Mouse (Mus musculus) adrenal gland, postnatal 10 days (tissue): Measurements from ENCODE around the gene Dhrs2. TPM values are rescaled to one million over a fixed set of nuclear protein-coding genes. Genes with fewer than 3 reads are reported as not detected.
A peak's percentile ranks its signal among the peaks of the same experiment; 100 is the strongest.

ENCODE experiments used
- DNase-seq: peaks from one replicate; pipeline ENCODE4 v3.0.0; 2021; ENCODE audit warnings: mixed read lengths
- long read RNA-seq, 2 experiments: library from polyadenylated mRNA; stranded (forward); transcript quantifications; one replicate each; pipeline ENCODE4 v2.0.0; 2021
- total RNA-seq, 2 experiments: library from RNA; stranded (reverse); gene quantifications; 2 replicates each; pipeline ENCODE4 v1.2.3; 2021

The Dhrs2 gene
- total RNA-seq = under 1 TPM in 1 of 2 experiments, not detected in 1; 0.24 TPM
- long read RNA-seq, experiment 1 = 0 reads
- long read RNA-seq, experiment 2 = 0 reads

DNA sequence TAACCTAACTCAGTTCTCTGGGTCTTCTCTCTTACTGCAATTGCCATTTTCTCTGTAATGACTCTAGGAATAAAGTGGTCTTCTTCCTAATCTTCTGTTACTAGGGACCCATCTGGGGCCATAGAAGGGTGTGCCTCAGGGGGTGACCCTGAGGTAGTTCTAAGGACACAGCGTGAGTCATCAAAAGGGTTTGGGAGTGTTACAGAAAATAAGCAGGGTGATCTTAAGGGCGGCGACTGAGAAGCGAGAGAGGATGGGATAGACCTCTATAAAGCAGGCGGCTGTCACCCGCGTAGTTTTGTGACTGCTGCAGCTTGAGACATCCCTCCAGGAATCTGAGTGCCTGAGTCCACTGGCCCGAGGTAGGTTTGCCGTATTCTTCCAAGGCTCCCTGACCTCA lies at the start of gene Dhrs2:
Gene Dhrs2 (plus strand): TSS at position 301 of the 400 bp plus-strand sequence.
- no peak for DNase-seq

DNA sequence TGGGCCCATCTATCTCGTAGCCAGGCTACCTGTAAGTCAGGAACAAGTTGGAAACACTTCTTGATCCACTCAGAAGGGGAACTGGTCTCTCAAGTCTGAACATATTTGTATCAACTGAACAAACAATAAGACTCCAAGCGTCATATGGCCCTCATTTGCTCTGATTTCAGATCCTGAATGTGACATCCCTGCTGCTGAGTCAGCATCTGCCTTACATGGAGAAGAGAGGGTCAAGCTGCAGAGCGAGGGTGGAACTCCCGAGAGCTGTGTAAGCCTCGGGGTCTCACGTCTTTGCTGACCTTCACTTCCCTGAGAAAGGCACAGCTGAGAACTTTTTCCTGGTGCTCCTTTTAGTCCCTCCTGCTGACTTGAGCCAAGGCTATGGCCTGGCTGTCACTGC lies 47.6 kb upstream of the Dhrs2 start:
- no peak for DNase-seq

DNA sequence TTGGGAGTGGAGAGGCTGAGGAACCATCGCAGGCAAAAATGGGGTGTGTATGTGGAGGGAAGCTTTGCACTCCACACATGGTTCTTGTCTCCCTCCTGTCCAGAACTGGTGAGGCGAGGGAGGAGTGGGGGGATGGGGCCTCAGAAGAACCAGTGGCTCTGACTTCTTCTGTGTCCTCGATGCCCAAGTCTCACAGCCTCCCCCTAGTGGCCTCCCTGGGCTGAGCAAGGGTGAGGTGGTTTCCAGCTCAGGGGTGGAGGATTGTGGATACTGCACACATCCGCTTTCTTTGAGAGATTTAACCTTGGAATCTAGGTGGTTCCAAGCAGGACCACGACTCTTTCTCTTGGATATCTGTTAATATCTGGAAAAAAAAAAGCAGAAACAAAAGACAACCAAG lies 44.5 kb upstream of the Dhrs2 start:
- peak; percentile 79 for DNase-seq

DNA sequence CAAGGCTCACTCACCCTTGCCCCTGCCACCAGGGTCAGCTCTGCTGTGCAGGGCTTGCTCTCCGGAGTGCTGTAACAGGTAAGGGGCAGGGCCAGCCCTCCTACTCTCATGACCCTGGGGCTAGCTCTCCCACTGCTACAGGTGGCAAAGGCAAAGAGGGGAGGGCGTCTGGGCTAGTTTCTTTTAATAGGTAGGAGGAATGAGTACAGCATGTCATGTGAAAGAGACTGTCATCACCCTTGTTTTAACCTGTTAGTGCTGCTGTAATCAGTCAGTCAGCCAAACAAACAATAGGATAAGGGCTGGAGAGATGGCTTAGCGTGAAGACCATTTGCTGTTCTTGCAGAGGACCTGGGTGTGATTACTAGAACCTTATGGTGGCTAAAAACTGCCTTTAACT lies 40.9 kb upstream of the Dhrs2 start:
- DNase-seq = no peak

DNA sequence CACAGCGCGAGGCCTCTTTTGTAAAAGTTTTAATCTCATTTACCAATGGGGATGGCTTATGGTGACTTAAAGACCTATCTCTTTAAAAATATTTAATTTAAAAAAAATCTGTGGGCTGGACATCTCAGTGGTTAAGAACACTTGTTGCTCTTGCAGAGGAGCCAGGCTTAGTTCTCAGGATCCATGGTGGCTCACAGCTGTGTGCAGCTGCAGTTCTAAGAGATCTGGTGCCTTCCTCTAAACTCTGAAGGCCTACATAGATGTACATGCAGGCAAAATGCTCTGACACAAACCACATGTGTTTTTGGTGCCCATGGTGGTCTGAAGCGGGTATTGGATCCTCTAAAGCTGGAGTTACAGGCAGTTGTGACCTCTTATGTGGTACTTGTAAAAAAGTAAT lies 38.6 kb upstream of the Dhrs2 start:
- no peak for DNase-seq

DNA sequence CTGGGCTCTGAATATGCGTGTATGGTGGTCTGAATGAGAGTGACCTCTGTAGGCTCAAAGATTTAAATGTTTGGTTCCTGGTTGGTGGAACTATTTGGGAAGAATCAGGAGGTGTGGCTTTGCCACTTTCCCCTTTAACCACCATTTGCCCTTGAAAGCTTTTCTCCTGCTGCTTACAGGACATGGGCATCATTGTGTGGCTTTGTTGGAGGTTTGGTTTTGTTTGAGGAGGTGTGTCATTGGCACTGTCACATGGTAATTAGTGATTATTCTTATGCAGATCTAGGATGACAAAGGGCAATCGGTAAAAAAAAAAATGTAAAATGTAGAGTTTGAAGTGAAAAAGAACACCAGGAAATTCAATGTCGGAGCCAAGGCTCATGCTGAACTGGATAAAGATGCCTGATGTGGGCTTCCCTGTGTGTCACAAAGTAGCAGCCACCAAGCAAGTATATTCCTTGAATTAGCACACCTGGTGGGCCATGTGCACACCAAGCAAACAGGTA lies 37.1 kb upstream of the Dhrs2 start:
- DNase-seq = no peak

DNA sequence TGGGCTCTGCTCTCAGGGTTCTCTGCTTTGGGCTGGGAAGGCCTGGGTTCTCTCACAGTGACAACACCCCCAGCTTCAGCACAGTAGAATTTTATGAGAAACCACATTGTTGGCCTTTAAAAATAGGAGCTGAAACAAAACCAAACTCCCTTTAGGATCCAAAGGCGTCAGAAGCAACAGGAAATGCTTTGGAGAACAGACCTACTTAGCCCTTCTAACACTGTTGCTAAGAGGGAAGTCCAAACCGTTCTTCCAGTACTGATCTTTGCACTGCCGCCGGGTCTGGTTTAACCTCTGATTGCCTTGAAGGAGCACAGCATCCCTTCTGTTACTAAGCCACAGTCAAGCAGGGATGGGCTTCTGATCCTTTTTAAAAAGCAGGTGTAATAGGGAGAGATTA lies 33.3 kb upstream of the Dhrs2 start:
- DNase-seq = no peak

DNA sequence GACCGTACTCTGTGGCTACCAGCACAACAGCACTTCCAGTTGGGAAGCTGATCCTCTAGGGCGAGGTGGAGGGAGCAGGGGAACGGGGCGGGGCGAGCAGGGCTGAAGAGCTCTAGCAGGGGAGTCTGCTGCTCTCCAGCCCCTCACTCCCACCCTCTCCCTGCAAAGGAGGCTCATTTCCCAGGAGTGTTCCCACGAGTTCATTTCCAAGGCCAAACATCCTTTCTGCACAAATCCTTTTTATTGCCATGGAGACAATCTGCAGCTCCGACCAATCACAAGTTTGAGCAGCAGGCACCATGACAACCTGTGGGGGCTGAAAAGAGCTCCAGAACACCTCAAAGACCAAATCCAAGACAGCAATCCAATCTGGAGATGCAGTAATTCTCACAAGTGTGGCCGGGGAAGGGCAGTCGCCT lies 32.4 kb upstream of the Dhrs2 start:
- peak; percentile 15 for DNase-seq

DNA sequence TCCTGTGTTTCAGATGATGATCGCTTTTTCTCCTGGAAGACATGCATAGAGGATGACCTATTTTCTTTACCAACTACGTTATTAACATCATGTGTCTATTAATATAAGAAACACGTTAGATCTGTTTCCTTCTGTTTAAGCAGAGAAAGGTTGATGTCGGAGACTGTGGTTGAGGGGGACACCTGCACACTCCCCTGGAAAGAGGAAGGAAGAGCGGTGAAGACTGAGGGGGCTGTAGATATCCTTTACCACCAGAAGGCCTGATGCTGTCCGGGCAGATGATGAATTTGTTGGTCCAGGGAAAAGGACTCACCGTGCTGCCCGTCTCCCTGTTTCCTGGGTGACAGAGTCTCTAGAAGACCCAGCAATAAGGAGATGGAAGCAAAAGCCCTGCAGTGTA lies 28.5 kb upstream of the Dhrs2 start:
- no peak for DNase-seq

DNA sequence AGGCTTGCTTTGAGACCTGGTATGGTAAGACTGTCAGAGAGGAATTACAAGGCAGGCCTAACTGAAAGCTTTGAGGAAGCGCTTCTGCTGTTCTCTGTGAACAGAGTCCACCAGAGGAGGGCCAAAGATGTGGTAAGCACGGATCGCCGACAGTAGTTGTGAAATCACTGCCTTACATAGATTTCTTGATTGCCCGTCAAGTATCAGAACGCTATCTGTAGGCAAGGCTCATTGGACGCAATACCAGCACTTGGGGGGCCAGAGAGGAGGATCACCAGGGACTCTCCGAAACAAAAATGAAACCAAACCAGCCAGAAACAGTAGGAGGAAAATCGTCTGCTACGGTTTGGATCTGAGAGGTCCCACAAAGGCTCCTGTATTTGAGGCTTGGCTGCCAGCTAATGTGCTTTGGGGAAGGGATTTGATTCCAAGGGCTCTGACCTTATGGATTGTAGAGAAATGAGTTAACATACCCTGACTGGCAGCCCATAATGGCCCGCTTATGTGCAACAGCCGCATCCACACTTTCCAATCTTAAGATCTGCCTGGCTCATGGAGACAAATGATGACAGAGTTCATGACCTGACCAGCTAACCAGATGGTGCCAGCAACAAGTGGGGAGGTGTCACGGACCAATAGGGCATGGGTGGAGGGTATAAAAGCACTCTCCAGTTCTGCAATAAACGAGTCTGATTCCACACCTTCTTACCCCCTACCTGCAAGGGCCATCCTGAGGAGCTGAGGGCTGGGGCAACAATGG lies 27.8 kb upstream of the Dhrs2 start:
- DNase-seq = peak; percentile 50

DNA sequence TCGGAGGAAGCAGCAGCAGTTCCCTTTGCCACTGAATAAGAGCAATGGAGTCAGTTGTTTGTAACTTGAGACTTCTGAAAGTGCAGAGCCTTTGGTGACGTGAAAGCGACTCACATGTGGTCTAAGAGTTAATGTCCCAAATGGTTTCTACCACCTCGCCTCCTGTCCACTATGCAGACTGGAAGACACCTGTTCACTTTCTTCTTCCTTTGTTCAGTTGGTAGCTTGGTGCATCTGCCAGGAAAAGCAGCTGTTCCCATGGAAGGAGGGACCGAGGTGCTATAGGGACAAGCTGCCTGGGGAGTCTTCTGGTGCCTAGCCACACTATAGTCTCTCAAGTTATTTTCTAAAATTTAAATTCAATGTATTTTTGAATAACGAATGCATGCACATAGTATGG lies 27.0 kb upstream of the Dhrs2 start:
- no peak for DNase-seq

DNA sequence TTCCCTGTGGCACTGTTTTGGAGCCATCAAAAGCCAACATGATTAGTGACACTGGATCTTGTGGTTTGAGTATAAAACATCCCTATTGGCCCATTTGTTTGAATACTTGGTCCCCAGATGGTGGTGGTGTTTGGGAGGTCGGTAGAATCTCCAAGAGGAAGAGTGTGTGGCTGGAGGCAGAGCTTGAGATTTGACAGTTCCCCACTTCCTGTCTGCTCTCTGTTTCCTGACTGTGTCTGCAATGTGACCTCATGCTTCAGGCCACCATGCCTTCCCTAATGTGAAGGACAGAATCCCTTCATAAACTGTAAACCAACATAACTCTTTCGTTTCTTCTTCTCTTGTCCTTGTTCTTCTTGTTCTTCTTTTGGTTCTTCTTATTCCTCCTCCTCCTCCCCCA lies 24.7 kb upstream of the Dhrs2 start:
- DNase-seq = no peak

DNA sequence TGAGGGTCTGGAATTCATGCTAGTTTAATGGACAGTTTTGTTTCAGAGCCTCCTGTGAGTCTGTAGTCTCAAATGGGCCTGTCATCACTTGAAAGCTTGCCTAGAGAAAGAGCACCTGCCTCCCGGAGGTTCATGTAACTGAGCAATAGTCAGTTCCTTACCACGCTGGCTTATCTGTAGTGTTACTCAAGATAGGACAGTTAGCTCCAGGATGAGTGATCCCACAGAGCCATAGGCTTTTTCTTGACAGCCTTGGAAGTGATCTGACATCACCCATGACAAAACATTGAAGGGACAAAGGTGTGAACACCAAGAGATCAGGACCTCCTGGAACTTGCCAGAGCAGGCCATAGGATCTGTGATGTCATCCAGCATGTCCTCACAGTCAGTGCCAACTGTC lies 23.6 kb upstream of the Dhrs2 start:
- DNase-seq = no peak

DNA sequence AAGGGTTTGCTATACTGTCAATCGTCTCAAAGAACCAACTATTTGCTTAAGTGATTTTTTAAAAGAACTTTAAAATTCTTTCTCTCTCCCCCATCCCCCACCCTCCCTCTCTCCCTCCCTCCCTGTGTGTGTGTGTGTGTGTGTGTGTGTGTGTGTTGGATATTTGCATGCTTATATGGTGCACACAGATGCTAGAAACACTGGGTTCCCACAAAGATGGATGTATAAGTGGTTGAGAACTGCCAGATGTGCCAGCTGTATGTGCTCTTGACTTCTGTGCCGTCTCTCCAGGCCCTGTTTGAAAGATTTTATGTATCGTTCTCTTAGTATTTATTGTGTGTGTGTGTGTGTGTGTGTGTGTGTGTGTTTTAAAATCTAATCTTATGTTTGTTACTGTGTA lies 17.3 kb upstream of the Dhrs2 start:
- DNase-seq = no peak

DNA sequence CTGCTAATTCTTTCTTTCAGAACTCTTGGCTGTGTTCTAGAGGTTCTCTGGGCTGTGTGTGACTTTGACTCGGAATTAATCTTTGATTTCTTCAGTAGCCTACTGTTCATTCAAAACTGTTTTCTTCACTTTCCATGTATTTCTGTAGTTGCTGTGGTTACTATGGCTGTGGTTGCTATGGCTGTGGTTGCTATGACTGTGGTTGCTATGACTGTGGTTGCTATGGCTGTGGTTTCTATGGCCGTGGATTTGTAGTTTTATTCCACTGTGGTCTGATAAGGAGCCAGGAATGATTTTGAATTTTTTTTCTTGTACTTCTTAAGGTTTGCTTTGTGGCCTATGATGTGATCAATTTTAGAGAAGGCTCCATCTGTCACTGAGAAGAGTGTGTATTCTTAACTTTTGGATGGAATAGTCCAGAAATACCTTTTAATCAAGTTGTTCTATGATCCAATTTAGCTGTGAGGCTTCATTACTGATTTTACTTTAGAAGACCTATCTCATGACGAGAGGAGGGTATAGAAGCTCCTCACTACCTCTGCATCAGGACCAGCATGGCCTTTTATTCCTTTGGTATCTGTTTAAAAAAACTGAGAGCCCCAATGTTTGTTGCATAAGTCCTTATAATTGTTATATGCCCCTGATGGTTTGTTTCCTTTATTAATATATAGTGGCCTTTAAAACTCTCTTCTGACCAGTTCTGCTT lies 16.6 kb upstream of the Dhrs2 start:
- no peak for DNase-seq

DNA sequence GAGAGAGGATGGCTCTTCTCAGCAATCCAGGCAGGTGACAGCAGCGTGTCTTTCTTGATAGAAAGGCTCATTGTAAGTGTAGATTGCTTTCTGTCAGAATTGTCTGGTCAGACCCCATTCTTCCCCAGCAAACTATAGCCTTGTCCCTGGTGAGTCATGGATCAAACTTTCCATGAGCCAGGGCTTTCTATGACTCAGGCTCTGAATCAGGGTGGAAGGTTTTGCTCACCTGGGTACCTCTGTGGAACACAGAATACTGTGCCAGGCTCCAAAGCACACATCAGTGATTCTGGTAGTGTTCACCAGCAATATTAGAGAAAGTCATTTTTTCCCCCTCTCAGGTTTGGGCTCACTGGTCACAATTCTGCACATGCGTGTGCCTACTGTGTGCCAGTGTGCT lies 13.5 kb upstream of the Dhrs2 start:
- DNase-seq = no peak

DNA sequence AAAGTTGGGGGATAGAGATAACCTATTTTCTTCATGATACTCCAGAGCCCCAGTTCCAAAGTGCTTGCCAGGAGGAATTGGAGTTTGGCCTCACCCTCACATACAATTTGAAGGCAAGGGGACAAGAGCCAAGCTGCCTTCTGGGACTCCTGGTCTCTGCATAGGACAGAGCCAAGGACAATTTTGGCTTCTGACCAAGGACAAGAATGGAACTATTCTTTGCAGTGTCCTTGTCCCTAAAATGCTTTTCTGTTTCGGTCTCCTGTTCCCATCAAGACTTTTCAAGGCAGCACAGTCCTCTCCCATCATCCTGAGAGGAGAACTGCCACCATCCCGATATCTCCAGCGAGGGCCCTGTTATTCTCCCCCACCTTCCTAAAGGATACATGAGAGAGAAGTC lies 8.2 kb upstream of the Dhrs2 start:
- DNase-seq = peak; percentile 23

DNA sequence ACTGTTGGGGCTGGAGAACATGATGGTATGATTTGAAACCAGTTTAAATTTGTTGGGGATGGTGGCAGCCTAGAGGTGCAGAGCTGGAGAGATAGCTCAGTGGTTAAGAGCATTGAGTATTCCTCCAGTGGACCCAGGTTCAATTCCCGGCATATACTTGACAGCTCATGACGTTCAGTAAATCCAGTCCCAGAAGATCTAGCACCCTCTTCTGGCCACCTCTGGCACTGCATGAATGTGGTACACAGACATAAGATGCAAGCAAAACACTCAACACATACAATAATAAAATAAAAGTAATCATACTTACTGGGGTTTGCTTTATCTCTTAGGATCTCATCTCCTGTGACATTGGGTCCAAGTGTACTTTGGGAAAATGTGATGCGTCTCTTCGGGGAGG lies 7.3 kb upstream of the Dhrs2 start:
- DNase-seq = peak; percentile 62

DNA sequence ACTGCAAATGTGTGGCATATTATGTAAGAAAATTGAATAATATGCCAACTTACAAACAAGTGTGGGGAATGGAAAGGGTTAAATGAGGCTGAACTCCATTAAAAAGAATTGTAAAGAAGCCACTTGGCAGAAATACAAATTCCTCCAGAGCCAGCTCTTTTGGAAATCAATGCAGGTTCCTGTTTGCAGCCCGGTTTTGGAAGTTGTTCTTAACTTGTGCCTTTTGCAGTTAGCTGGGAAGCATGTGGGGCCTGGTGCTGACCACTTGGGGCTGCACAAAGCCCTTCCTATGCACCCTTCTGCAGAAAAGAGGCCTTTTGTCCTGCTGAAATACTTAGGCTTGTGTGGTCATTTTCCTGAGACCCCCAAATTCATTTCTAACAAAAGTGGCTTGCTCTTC lies 1.4 kb downstream of the Dhrs2 start:
- DNase-seq = no peak

DNA sequence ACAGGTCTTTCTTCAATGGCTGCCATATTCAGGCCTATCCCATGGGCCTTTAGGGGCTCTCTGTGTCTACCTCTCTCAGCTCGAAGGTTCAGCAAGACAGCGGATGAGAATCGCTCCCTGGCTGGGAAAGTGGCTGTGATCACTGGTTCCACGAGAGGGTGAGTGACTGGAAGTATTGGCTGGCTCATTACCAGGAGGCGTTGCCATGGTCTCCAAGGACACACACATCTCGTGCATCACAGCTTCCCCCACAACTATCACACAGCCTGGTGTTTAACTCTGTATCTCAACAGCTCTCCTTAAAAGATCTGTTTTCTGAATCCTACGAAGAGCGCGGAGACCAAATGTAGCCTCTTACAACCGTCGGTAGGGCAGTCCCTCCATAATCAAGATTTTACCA lies 12.8 kb downstream of the Dhrs2 start:
- no peak for DNase-seq

DNA sequence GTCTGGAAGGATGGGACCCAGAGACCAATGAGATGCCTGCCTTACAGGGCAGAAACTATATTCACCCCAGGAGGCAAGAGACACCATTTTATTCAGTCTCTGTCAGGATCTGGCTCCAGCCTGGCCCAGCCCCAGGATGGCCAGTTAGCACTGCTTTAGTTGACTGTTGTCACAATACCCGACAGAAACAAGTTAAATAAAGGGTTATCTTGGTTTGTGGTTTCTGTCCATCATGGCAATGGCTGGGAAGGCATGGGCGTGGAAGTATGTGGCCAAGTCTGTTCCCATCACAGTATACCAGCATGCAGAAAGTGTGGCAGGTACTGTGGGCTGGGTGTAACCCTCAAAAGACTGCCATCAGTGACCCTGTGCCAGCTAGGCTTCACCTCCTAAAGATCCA lies 14.9 kb downstream of the Dhrs2 start:
- DNase-seq = no peak

DNA sequence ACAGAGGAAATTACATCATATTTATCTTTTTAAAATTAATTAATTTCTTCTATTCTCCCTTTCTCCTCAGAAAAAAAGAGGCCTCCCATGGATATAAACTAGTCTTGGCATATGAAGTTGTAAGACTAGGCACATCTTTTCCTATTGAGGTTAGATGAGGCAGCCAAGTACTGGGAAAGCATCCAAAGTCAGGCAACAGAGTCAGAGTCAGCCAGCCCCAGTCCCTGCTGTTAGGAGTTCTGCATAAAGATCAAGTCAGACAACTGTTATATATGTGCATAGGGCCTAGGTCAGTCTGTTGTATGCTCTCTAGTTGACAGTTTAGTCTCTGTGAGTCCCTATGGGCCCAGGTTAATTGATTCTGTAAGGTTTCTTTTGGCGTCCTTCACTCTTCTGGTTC lies 20.9 kb downstream of the Dhrs2 start:
- no peak for DNase-seq

DNA sequence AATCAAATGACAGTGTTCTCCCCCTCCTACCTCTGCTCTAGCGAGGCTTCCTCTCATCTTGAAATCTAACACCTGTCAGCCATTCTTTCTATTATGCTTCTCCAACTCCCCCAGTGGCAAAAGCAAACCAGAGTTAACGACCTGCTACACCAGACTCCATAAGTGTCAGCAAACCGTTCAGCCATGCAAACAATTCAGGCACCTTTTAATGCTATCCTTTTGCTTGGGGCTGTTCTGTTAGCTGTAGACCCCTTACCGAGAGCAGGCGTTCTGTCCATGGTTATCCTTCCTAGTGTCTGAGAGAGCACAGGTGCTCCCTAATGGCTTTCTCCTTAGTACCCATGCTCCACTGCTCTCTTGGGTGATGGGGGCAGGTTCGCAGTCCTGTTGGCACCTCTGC lies 25.4 kb downstream of the Dhrs2 start:
- DNase-seq = no peak

DNA sequence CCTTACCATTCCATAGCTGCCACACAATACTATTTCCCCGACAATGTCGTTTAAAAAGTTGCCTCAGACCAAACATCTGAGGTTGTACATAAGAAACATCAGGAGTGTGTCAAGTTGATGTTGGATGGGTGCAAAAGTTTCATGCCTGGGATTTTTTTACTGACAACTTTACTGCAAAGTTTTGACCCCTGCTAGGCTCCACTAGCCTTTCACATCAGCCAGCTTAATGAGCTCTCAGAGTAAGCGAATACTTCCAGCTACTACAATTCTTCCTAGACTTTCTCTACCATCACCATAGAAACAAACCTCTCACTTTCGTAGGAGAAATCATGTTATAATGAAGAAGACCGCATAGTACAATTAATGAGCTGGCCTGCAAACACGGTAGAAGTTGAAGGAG lies 26.5 kb downstream of the Dhrs2 start:
- no peak for DNase-seq
